Mouse (Mus musculus): ENCODE measurements around the gene Srrm1.

Srrm1 gene

GRCm38 (mm10) chr4:135353066-135353793 lies at the start of gene Srrm1:
TSS of gene Srrm1 (minus strand) at chr4:135353321.
- in situ Hi-C loops (cut with MboI, MseI) = no loop called here

- in situ Hi-C loops (cut with MboI, MseI) = no loop called here
Observed at GRCm38 (mm10) chr4:135401881-135402280, 48.8 kb upstream of the Srrm1 start.

GRCm38 (mm10) chr4:135397991-135398390 lies 44.9 kb upstream of the Srrm1 start, which contains the start of gene Ncmap:
TSS of gene Ncmap (minus strand) at chr4:135398227.
- in situ Hi-C loops (cut with MboI, MseI) = no loop called here

GRCm38 (mm10) chr4:135397551-135397950 lies 44.4 kb upstream of the Srrm1 start:
- in situ Hi-C loops (cut with MboI, MseI) = no loop called here

- in situ Hi-C loops (cut with MboI, MseI) = no loop called here
Observed at GRCm38 (mm10) chr4:135396303-135396702, 43.2 kb upstream of the Srrm1 start.

- in situ Hi-C loops (cut with MboI, MseI) = no loop called here
Observed at GRCm38 (mm10) chr4:135395375-135395774, 42.3 kb upstream of the Srrm1 start.

GRCm38 (mm10) chr4:135394666-135395065 lies 41.5 kb upstream of the Srrm1 start:
- in situ Hi-C loops (cut with MboI, MseI) = no loop called here

- in situ Hi-C loops (cut with MboI, MseI) = no loop called here
Observed at GRCm38 (mm10) chr4:135393381-135393780, 40.3 kb upstream of the Srrm1 start.

GRCm38 (mm10) chr4:135392801-135393200 lies 39.7 kb upstream of the Srrm1 start:
- in situ Hi-C loops (cut with MboI, MseI) = no loop called here

- in situ Hi-C loops (cut with MboI, MseI) = no loop called here
Observed at GRCm38 (mm10) chr4:135391014-135391413, 37.9 kb upstream of the Srrm1 start.

- in situ Hi-C loops (cut with MboI, MseI) = loop anchor here (5.0 kb wide), 1 partner anchor 107 kb away; the partner anchor contains the start of gene Stpg1
Observed at GRCm38 (mm10) chr4:135385614-135386013, 32.5 kb upstream of the Srrm1 start.

- in situ Hi-C loops (cut with MboI, MseI) = no loop called here
Observed at GRCm38 (mm10) chr4:135382316-135382715, 29.2 kb upstream of the Srrm1 start.

- in situ Hi-C loops (cut with MboI, MseI) = no loop called here
Observed at GRCm38 (mm10) chr4:135381355-135381754, 28.2 kb upstream of the Srrm1 start.

GRCm38 (mm10) chr4:135377241-135377640 lies 24.1 kb upstream of the Srrm1 start:
- in situ Hi-C loops (cut with MboI, MseI) = no loop called here

GRCm38 (mm10) chr4:135375444-135375843 lies 22.3 kb upstream of the Srrm1 start:
- in situ Hi-C loops (cut with MboI, MseI) = no loop called here

- in situ Hi-C loops (cut with MboI, MseI) = no loop called here
Observed at GRCm38 (mm10) chr4:135373299-135373698, 20.2 kb upstream of the Srrm1 start.

GRCm38 (mm10) chr4:135370372-135370771 lies 17.3 kb upstream of the Srrm1 start:
- in situ Hi-C loops (cut with MboI, MseI) = no loop called here

GRCm38 (mm10) chr4:135362828-135363227 lies 9.7 kb upstream of the Srrm1 start:
- in situ Hi-C loops (cut with MboI, MseI) = no loop called here

GRCm38 (mm10) chr4:135361722-135362121 lies 8.6 kb upstream of the Srrm1 start:
- in situ Hi-C loops (cut with MboI, MseI) = no loop called here

- in situ Hi-C loops (cut with MboI, MseI) = no loop called here
Observed at GRCm38 (mm10) chr4:135358736-135359135, 5.6 kb upstream of the Srrm1 start.

- in situ Hi-C loops (cut with MboI, MseI) = no loop called here
Observed at GRCm38 (mm10) chr4:135357221-135357920, 4.2 kb upstream of the Srrm1 start.

GRCm38 (mm10) chr4:135355886-135356550 lies 2.9 kb upstream of the Srrm1 start:
- in situ Hi-C loops (cut with MboI, MseI) = no loop called here
